Mouse (Mus musculus) liver, embryonic 13.5 days (tissue): ENCODE measurements around the gene Emc9. TPM values are rescaled to one million over a fixed set of nuclear protein-coding genes. Genes with fewer than 3 reads are reported as not detected.

Source experiments
- ATAC-seq: fragments of 200-750 bp; cut with Nextera tagmentation; 2 replicates; pipeline ENCODE4 v1.8.0; 2017; ENCODE audit warnings: low read depth, mild to moderate bottlenecking, moderate number of reproducible peaks, moderate library complexity
- DNase-seq: peaks from one replicate; pipeline ENCODE4 v3.0.0; 2022
- H3K27ac ChIP-seq: fragments of 300-500 bp; sonication (generic); 2 replicates; pipeline ENCODE4 v1.5.1; 2015; ENCODE audit warnings: moderate library complexity, mild to moderate bottlenecking, inconsistent platforms
- H3K27me3 ChIP-seq: fragments of 300-500 bp; sonication (generic); 2 replicates; pipeline ENCODE4 v1.6.1; 2015; ENCODE audit warnings: mild to moderate bottlenecking, inconsistent platforms
- H3K36me3 ChIP-seq: fragments of 300-500 bp; sonication (generic); 2 replicates; pipeline ENCODE4 v1.6.1; 2015; ENCODE audit warnings: mild to moderate bottlenecking, inconsistent platforms
- H3K4me1 ChIP-seq: fragments of 300-500 bp; sonication (generic); replicated peaks from 2 replicates; pipeline ENCODE4 v1.6.1; 2015; ENCODE audit warnings: inconsistent platforms
- H3K4me2 ChIP-seq: fragments of 300-500 bp; sonication (generic); 2 replicates; pipeline ENCODE4 v1.6.1; 2015; ENCODE audit warnings: inconsistent platforms, mild to moderate bottlenecking, moderate library complexity
- H3K4me3 ChIP-seq: fragments of 300-500 bp; sonication (generic); replicated peaks from 2 replicates; pipeline ENCODE4 v1.5.1; 2015; ENCODE audit warnings: mild to moderate bottlenecking, inconsistent platforms
- H3K9ac ChIP-seq: fragments of 300-500 bp; sonication (generic); 2 replicates; pipeline ENCODE4 v1.6.1; 2015; ENCODE audit warnings: mild to moderate bottlenecking, inconsistent platforms
- H3K9me3 ChIP-seq: fragments of 300-500 bp; sonication (generic); replicated peaks from 2 replicates; pipeline ENCODE4 v1.6.1; 2016; ENCODE audit warnings: inconsistent platforms
- WGBS: fragments of 180-500 bp; shearing (Covaris S2); methylation state at CpG from one replicate; pipeline ENCODE4 v1.1.7; 2015; ENCODE audit not compliant: insufficient replicate concordance; 5-methylcytosine and 5-hydroxymethylcytosine counted together
- polyA plus RNA-seq: library from polyadenylated mRNA; unstranded; fragments of >200 nt; fragmentation: Nextera tagmentation; extraction: Ambion mirVana; gene quantifications from 2 replicates; pipeline ENCODE4 v1.2.1, GENCODE M21; 2015

Gene Emc9
- polyA plus RNA-seq, 1 experiment from 2014 or later, result 35.8 TPM

DNA sequence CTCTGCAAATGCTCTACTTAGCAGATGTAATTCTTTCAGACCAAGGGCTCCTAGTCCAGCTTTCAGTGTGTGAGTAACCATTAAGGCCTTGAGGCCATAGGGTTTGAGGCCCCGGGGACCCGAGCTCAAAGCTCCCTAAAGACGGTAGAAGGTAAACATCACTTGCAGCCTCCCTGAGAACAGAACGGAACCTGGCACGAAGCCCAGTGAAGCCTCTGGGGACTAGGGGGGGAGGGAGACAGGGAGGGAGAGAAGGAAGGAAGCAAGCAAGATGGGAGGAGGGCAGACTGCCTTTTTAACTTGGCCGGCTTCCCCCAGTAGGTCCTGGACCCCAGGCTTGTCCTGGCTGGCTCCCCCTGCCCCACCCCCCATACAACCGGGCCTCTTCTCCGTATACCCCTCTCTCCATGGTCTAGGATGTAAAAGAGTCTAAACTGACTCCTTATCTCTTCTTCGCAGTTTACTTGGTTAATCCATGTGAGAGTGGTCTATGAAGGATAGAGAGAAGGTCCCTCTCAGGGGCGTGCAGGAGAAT lies 44.2 kb downstream of the Emc9 start:
- H3K27ac ChIP-seq, result peak overlapping the region; percentile 93
- no peaks in the 10 kb centered on the region for H3K27me3 ChIP-seq
- peak overlapping the region; percentile 86 for H3K4me2 ChIP-seq
- peaks cover 33% of the 10 kb centered on the region for H3K36me3 ChIP-seq
- ATAC-seq (peak; percentile 39), DNase-seq (no peak)
- H3K4me3 ChIP-seq, result peak overlapping the region; percentile 71
- 2% methylated on average over 10 of the region's 10 CpGs for WGBS
- no peaks in the 10 kb centered on the region for H3K9me3 ChIP-seq
- H3K4me1 ChIP-seq, result peaks cover 51% of the 10 kb centered on the region
- H3K9ac ChIP-seq, result peak overlapping the region; percentile 86

- Histone ChIP-seq H3K36me3 (peaks cover 28% of the 10 kb centered on the region), H3K9ac (peak within 1 kb of the TSS; percentile 86), H3K9me3 (no peaks in the 10 kb centered on the region), H3K27me3 (no peaks in the 10 kb centered on the region), H3K27ac (peak within 1 kb of the TSS; percentile 93), H3K4me1 (peaks cover 51% of the 10 kb centered on the region), H3K4me2 (peak within 1 kb of the TSS; percentile 86), H3K4me3 (peak within 1 kb of the TSS; percentile 71)
- WGBS, result under 1% methylated on average over 32 of the region's 32 CpGs
- ATAC-seq, result peak; percentile 98
- DNase-seq, result peak; percentile 94
These were observed 44.9 kb downstream of the Emc9 start, which contains the start of gene Pck2 for GRCm38 (mm10) chr14:55540067-55540786. TSS of gene Pck2 (plus strand) at chr14:55540266.

DNA sequence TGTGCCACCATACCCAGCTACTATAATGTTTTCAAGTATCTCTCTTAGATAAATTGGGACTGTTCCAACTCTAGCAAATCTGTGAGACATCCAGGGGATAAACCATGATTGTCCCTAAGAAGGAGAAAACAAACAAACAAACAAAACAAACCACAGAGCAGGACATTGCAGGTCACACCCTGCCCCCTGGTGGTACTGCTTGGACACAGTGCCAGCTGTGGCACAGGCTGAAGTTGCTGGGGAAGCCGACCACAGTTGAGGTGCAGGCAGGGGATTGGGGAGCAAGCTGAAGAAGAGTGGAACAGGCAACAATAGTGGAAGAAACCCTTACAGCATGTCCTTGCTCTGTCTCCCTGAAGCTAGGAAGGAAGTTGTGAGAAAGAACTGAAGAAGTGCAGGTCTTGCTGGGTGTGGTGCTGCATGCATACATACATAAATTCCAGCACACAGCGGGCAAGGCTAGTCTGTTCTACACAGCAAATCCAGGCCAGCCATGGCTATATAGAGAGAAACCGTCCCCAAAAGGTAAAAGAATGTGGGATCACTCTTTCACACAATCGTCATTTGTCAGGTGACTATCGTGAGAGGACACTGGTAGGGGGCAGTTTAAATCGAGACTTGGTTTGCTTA lies 48.9 kb downstream of the Emc9 start:
- H3K4me2 ChIP-seq, result no peak overlapping the region
- ATAC-seq (no peak), DNase-seq (peak; percentile 47)
- no peak overlapping the region for H3K9ac ChIP-seq
- 41% methylated on average over 6 of the region's 6 CpGs for WGBS
- H3K27me3 ChIP-seq, result no peaks in the 10 kb centered on the region; the same call in 1 of the 2 replicates
- peaks cover 33% of the 10 kb centered on the region for H3K4me1 ChIP-seq
- H3K9me3 ChIP-seq, result no peaks in the 10 kb centered on the region
- H3K27ac ChIP-seq, result no peak overlapping the region
- H3K36me3 ChIP-seq, result no peaks in the 10 kb centered on the region
- H3K4me3 ChIP-seq, result no peak overlapping the region

Other genes with a start within 250 kb of the Emc9 start
- gene Dhrs4, start 106.5 kb downstream of the Emc9 start, polyA plus RNA-seq, result 78.9 and 80.8 TPM in 2 replicates
- 0.55 and 0.58 TPM in 2 replicates for gene Carmil3, start 94.7 kb downstream of the Emc9 start, polyA plus RNA-seq
- 0.09 TPM in 1 of 2 replicates, not detected in the other for gene Cpne6, start 74.9 kb downstream of the Emc9 start, polyA plus RNA-seq
- gene Nrl, start 60.3 kb downstream of the Emc9 start, polyA plus RNA-seq, result not detected in 2 replicates
- 32.2 and 34.5 TPM in 2 replicates for gene Pck2, start 45.0 kb downstream of the Emc9 start, polyA plus RNA-seq
- gene Dcaf11, start 25.3 kb downstream of the Emc9 start, polyA plus RNA-seq, result 48.9 and 59.1 TPM in 2 replicates
- gene A730061H03Rik, start 24.9 kb downstream of the Emc9 start, polyA plus RNA-seq, result 1.6 and 1.8 TPM in 2 replicates
- 0.51 and 0.53 TPM in 2 replicates for gene Fitm1, start 9.7 kb downstream of the Emc9 start, polyA plus RNA-seq
- gene Psme1, start 7.2 kb downstream of the Emc9 start, polyA plus RNA-seq, result 103 and 111 TPM in 2 replicates
- 202 and 224 TPM in 2 replicates for gene Psme2, start 5.8 kb upstream of the Emc9 start, polyA plus RNA-seq
- 9.0 and 12.6 TPM in 2 replicates for gene Rnf31, start 6.4 kb upstream of the Emc9 start, polyA plus RNA-seq
- 14.8 and 16.4 TPM in 2 replicates for gene Irf9, start 18.3 kb upstream of the Emc9 start, polyA plus RNA-seq
- 1.6 and 1.7 TPM in 2 replicates for gene Rec8, start 32.7 kb upstream of the Emc9 start, polyA plus RNA-seq
- gene Ipo4, start 50.7 kb upstream of the Emc9 start, polyA plus RNA-seq, result 35.2 and 36.5 TPM in 2 replicates
- 1.4 and 1.7 TPM in 2 replicates for gene Gm49378, start 52.6 kb upstream of the Emc9 start, polyA plus RNA-seq
- 53.3 and 59.4 TPM in 2 replicates for gene Tm9sf1, start 58.5 kb upstream of the Emc9 start, polyA plus RNA-seq
- 0.16 and 0.27 TPM in 2 replicates for gene Tssk4, start 64.9 kb upstream of the Emc9 start, polyA plus RNA-seq
- gene Mdp1, start 75.2 kb upstream of the Emc9 start, polyA plus RNA-seq, result 23.1 and 24.2 TPM in 2 replicates
- gene Gmpr2, start 86.6 kb upstream of the Emc9 start, polyA plus RNA-seq, result 29.6 and 33.0 TPM in 2 replicates
- gene Nedd8, start 86.8 kb upstream of the Emc9 start, polyA plus RNA-seq, result 325 TPM in 2 replicates
- 21.1 and 26.3 TPM in 2 replicates for gene Tinf2, start 96.5 kb upstream of the Emc9 start, polyA plus RNA-seq
- gene Tgm1, start 128.6 kb upstream of the Emc9 start, polyA plus RNA-seq, result 1.5 and 2.0 TPM in 2 replicates
- gene Rabggta, start 137.0 kb upstream of the Emc9 start, polyA plus RNA-seq, result 12.9 and 14.7 TPM in 2 replicates
- 36.1 and 36.4 TPM in 2 replicates for gene Dhrs1, start 160.4 kb upstream of the Emc9 start, polyA plus RNA-seq
- gene Nop9, start 160.4 kb upstream of the Emc9 start, polyA plus RNA-seq, result 41.9 and 42.8 TPM in 2 replicates
- gene Cideb, start 173.2 kb upstream of the Emc9 start, polyA plus RNA-seq, result 21.1 and 21.3 TPM in 2 replicates
- 0.92 and 1.3 TPM in 2 replicates for gene Ltb4r2, start 176.1 kb upstream of the Emc9 start, polyA plus RNA-seq
- 4.4 and 4.6 TPM in 2 replicates for gene Ltb4r1, start 180.7 kb upstream of the Emc9 start, polyA plus RNA-seq
- gene Adcy4, start 198.8 kb upstream of the Emc9 start, polyA plus RNA-seq, result 1.8 and 2.2 TPM in 2 replicates
- 20.4 and 22.1 TPM in 2 replicates for gene Ripk3, start 203.6 kb upstream of the Emc9 start, polyA plus RNA-seq
- 1.5 and 1.8 TPM in 2 replicates for gene Nfatc4, start 237.8 kb upstream of the Emc9 start, polyA plus RNA-seq